Mouse (Mus musculus): Measurements from ENCODE around the gene Dok3.

Gene Dok3

GRCm38 (mm10) chr13:55540933-55541332 lies 11.8 kb upstream of the Dok3 start:
- CTCF ChIA-PET: no interaction called here

DNA sequence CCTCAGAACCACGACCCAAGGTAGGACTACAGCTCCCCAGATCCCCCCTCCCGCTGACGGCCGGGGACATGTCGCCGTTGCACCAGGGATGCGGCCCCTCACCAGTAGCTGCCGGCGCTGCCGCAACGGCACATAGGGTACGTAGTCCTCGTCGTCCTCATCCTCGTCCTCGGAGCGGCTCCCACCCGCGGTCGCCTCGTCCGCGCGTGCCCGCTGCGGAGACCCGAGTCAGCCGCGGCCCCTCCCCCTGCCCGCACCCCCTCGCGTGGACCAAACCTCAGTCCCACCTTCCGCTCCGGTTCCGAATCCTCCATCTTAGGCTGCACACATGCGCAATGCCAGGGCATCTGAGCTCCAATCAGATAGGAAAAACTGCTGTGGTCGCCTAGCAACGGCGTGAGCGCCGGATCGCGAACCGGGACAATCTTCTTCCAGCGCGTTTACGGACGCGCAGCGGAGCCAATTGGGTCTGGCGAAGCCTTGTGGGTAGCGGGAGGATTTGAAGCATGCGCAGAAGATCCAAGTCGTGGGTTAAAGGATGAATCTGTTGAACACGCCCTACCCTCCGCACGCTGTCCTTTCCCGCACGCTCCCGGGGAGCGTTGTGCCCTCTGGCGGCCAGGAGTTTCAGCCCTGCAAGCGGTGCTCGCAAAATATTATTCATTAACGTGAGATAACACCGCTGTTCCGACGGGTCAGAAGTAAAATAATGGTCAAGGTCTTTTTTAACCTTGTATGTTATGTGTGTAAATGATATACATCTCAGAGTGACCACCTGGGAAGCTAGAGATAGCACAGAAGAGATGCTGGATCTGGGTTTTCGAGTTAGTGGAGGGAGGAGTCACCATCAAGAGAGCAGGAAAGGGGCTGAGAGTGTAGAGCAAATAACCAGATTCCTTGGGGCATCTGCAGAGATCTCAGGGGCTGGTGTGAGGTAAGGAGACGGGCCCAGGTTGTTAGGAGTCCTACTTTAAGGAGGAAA lies 7.4 kb upstream of the Dok3 start, which contains the start of gene Ddx41:
TSS of gene Ddx41 (minus strand) at position 465 of the 982 bp plus-strand sequence.
- CTCF ChIA-PET: no interaction called here

- CTCF ChIA-PET: no interaction called here
Observed at GRCm38 (mm10) chr13:55535796-55536193, 6.7 kb upstream of the Dok3 start.

- CTCF ChIA-PET: no interaction called here
Observed at GRCm38 (mm10) chr13:55535191-55535590, 6.1 kb upstream of the Dok3 start.

DNA sequence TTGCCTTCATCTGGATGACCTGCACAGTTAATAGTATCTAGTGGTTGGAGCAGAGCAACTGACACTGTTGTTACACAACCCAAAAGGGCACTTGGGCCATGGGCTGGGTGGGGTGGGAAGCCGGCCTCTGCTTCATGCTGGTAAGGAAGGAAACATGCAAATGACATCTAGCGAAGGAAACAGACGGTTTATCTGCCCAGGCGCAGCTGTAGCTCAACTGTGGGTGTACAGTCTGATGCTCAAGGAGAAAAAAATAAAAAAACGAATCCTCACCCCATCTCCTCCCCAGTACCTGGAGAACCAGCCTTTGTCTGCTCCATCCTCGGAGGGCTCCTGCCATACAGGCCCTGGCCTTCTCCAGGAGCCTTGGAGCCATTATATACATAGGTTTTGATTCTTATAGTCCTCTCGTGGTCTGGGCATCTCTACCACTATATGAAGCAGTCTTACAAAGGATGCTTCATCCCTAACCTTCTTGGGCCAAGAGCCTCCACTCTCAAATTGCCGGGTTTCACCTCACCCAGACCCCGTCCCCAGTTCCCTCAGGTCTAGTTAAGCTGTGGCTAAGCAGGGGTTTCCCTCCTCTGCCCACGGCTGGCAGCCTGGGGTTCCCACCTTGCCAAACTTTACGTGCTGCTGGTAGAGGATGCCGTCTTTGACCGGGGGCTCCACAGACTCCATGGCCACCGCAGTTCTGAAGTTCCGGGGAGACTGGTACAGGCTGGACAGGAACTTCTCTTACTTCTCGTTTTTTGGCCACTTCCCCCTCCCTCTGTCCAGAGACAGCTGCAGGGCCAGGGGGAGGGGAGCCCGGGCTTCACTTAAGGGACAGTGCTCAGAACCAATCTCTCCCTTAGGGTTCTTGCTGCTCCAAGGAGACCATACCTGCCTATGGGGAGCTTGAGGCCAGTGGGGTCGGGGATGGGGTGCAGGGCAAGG lies 993 bp downstream of the Dok3 start:
- CTCF ChIA-PET: interaction anchor here (1.0 kb wide), 1 partner anchor 62 kb away, joined by 3 read pairs; no protein-coding TSS in a partner anchor

GRCm38 (mm10) chr13:55527212-55527611 lies 1.9 kb downstream of the Dok3 start:
- CTCF ChIA-PET: no interaction called here

DNA sequence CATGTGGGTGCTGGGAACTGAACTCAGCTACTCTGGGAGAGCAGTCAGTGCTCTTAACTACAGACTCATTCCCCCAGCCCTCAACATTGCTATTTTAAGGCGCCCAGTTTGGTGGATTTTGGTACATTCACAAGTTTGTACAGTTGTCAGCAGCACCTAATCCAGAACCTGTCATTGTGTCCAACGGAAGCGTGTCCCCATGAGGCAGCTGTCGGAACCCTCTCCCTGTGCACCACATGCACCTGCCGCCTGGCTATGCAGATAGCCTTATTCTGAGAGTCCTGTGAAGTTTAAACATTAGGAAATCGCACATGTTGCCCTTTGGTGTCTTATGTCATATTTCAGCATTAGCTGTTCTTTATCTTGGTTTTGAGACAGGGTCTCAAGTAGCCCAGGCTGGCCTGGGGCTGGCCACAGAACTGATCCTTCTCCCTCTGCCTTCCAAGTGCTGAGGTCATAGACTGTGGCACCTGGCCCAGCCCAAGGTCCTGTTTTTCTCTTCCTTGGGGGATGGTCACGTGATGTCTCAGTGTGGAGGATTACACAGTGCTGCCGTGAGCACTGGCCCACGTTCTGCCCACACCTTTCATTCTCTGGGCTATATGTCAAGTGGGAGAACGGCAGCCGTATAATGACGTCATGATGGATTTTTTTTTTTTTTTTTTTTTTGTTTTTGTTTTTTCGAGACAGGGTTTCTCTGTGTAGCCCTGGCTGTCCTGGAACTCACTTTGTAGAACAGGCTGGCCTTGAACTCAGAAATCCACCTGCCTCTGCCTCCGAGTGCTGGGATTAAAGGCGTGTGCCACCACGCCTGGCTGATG lies 3.2 kb downstream of the Dok3 start:
- CTCF ChIA-PET: no interaction called here

- CTCF ChIA-PET: interaction anchor here (0.6 kb wide), 1 partner anchor 25 kb away, joined by 4 read pairs; no protein-coding TSS in a partner anchor
Observed at GRCm38 (mm10) chr13:55523951-55524600, 5.0 kb downstream of the Dok3 start.

DNA sequence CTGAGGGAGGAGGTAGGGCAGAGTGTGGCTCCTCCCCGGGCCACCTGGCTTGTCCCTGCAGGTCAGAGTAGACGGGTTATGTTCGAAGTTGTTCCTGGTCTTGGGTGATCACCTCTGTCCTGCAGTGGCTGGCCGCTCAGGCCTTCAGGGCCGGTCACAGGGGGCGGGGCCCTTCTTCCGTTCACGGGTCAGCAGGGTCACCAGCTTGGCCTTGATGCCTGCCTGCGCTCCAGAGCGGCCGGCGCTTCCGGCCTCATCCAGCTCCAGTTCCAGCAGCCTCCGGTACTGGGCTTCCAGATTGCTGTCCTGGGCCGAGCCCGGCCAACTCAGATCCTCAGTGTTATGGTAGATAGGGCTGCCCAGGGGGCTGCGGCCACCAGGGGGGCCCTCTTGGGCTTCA lies 5.8 kb downstream of the Dok3 start:
- CTCF ChIA-PET: interaction anchor here (0.6 kb wide), 1 partner anchor 24 kb away, joined by 4 read pairs; no protein-coding TSS in a partner anchor

- CTCF ChIA-PET: no interaction called here
Observed at GRCm38 (mm10) chr13:55522730-55523129, 6.4 kb downstream of the Dok3 start.

- CTCF ChIA-PET: interaction anchor here (0.7 to 2.2 kb wide), 2 partner anchors 14 to 172 kb away, joined by 3 to 7 read pairs; no protein-coding TSS in a partner anchor
Observed at GRCm38 (mm10) chr13:55519606-55520005, 9.5 kb downstream of the Dok3 start.

DNA sequence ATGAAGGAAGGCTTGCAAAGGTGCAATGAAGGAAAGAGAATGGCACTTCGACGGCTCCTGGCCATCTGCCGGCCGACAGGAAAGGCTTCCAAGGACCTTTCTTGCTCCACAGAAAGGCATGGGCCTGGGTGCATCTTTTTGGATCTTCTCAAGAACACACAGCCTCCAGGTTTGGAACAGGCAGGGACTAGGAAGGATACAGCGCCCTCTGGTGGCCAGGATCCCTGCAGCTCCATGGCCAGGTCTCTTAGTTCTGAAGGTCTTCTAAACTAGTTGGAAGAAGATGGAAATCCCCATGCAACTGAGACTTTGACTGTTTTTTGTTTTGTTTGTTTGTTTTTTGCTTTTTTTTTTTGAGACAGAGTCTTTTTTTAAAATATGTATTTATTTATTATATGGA lies 12.1 kb downstream of the Dok3 start:
- CTCF ChIA-PET: interaction anchor here (0.7 kb wide), 2 partner anchors 30 to 77 kb away, joined by 3 read pairs; no protein-coding TSS in a partner anchor

- CTCF ChIA-PET: interaction anchor here (0.5 to 1.3 kb wide), 5 partner anchors 44 to 108 kb away, joined by 3 to 9 read pairs (median 5); no protein-coding TSS in a partner anchor
Observed at GRCm38 (mm10) chr13:55513828-55514227, 15.3 kb downstream of the Dok3 start.

- CTCF ChIA-PET: interaction anchor here (1.0 kb wide), 1 partner anchor 107 kb away, joined by 3 read pairs; no protein-coding TSS in a partner anchor
Observed at GRCm38 (mm10) chr13:55513111-55513748, 15.9 kb downstream of the Dok3 start, which contains the start of gene Pdlim7. Gene Pdlim7, minus strand, starts transcription at chr13:55513676.

GRCm38 (mm10) chr13:55512379-55513031 lies 16.6 kb downstream of the Dok3 start:
- CTCF ChIA-PET: no interaction called here

GRCm38 (mm10) chr13:55511492-55511861 lies 17.6 kb downstream of the Dok3 start:
- CTCF ChIA-PET: no interaction called here

- CTCF ChIA-PET: no interaction called here
Observed at GRCm38 (mm10) chr13:55510668-55511491, 18.2 kb downstream of the Dok3 start.

DNA sequence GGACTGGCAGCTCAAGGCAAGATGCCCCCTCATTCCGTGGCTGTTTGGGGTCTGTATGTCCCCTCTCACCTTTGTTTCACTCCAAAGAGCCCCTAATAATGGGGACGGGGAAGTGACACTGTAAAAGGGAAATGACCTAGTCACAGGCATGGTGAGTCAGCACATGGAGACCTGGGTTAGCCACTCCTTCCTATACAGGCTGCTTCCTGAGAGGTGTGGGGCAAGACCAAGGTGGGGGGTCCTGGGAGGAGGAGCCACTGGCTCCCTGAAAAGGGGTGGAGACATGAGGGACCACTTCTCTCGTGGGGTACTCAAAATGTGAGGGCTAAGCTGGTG lies 18.8 kb downstream of the Dok3 start:
- CTCF ChIA-PET: no interaction called here
